Mouse (Mus musculus): ENCODE measurements around the gene Olfr287. TPM values are rescaled to one million over a fixed set of nuclear protein-coding genes. Genes with fewer than 3 reads are reported as not detected.

Gene Olfr287
- polyA plus RNA-seq, 1 experiment from 2014 or later = not detected

- no peak within 1 kb of the TSS for H3K4me3 ChIP-seq
Observed at GRCm38 (mm10) chr15:98165525-98165924, 55.3 kb downstream of the Olfr287 start, which contains the start of gene Asb8. Asb8 (minus strand) TSS chr15:98165625.

GRCm38 (mm10) chr15:98162561-98162960 lies 58.3 kb downstream of the Olfr287 start:
- 88% methylated on average over 4 of the region's 4 CpGs for WGBS
- no peak for DNase-seq (ENCODE audit: extremely low spot score, low spot score)
- peaks cover 30% of the 10 kb centered on the region for H3K4me1 ChIP-seq

More at GRCm38 (mm10) chr15:98165525-98165924, 55.3 kb downstream of the Olfr287 start, which contains the start of gene Asb8:
- H3K27me3 ChIP-seq (ENCODE audit: poor library complexity, severe bottlenecking) = peaks cover 54% of the 10 kb centered on the region
- peaks cover 54% of the 10 kb centered on the region for H3K4me1 ChIP-seq
- DNase-seq (ENCODE audit: extremely low spot score, low spot score) = no peak
- no peak within 1 kb of the TSS for H3K27ac ChIP-seq
- no peaks in the 10 kb centered on the region for H3K9me3 ChIP-seq
- no peaks in the 10 kb centered on the region for H3K36me3 ChIP-seq (replicated peaks)
- 82% methylated on average over 5 of the region's 5 CpGs for WGBS

DNA sequence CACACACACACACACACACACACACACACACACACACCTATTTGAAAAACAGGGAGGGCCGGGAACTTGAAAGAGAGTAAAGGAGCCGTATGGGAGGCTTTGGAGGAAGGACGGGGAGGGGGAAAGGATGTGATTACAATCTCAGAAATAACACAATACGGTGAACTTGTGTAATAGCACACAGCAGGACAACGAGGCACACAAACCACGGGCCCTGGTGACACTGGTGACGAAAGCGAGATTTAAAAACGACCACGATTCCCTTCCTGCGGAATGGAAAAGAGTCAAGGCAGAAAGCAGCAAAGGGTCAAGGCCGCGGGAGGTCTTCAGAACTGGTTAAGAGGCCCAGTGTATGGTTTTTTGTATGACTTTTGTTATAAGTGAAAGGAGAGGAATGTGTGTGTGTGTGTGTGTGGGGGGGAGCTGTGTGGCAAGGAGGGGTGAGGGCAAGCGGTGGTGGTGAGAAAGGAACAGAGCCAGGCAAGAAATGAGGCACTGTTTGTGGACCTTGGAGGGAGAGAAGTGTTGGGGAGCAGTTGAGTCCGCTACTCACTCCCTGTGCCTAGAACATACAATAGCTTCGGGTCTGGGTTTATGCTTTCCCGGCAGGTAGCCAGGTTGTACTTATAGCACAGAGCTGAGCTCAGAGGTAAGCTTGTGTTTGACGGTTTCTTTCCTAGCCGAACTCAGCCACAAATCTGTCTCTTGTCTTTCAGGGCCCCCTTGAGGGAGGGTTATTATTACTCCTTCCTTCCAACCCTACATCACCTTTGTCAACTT lies 59.6 kb downstream of the Olfr287 start:
- no peaks in the 10 kb centered on the region for H3K36me3 ChIP-seq (replicated peaks)
- H3K4me3 ChIP-seq = no peak overlapping the region
- H3K9me3 ChIP-seq = no peaks in the 10 kb centered on the region
- no peak for DNase-seq (ENCODE audit: extremely low spot score, low spot score)
- H3K27me3 ChIP-seq (ENCODE audit: poor library complexity, severe bottlenecking) = peaks cover 12% of the 10 kb centered on the region
- WGBS = 72% methylated on average over 19 of the region's 19 CpGs
- H3K27ac ChIP-seq = peak overlapping the region; percentile 37; the same call in 1 of the 2 replicates
- H3K4me1 ChIP-seq = peaks cover 16% of the 10 kb centered on the region

More at GRCm38 (mm10) chr15:98162561-98162960, 58.3 kb downstream of the Olfr287 start:
- H3K27me3 ChIP-seq (ENCODE audit: poor library complexity, severe bottlenecking) = peaks cover 24% of the 10 kb centered on the region
- H3K4me3 ChIP-seq = no peak overlapping the region
- no peak overlapping the region for H3K27ac ChIP-seq
- no peaks in the 10 kb centered on the region for H3K36me3 ChIP-seq (replicated peaks)
- H3K9me3 ChIP-seq = no peaks in the 10 kb centered on the region

DNA sequence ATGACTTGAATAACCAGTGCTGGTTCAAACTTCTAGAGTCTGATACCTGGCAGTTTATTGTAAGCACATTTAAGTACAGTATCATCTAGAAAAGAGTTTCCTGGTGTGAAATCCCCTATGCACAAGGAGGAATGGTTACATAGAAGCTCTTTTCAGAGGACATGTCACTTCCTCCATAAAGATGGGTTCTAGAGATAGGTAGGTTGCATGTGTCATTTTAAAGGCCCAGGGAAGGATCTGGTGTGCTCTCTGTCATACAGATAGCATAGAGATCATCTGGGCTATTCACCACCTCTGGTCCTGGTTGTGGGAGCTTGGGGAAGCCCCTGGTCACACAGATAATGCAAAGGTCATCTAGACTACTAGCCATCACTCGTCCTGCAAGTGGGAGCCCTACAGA lies 63.6 kb downstream of the Olfr287 start:
- no peak for DNase-seq (ENCODE audit: extremely low spot score, low spot score)
- H3K36me3 ChIP-seq (replicated peaks) = no peaks in the 10 kb centered on the region
- H3K27ac ChIP-seq = no peak overlapping the region
- no peak overlapping the region for H3K4me3 ChIP-seq
- peaks cover 23% of the 10 kb centered on the region for H3K4me1 ChIP-seq
- WGBS = 78% methylated on average over 1 of the region's 1 CpGs
- H3K27me3 ChIP-seq (ENCODE audit: poor library complexity, severe bottlenecking) = no peaks in the 10 kb centered on the region
- H3K9me3 ChIP-seq = no peaks in the 10 kb centered on the region

Other genes starting within 250 kb of the Olfr287 start
- 183 and 190 TPM in 2 replicates for gene Col2a1, start 216.4 kb downstream of the Olfr287 start, polyA plus RNA-seq (2016; fragmentation: Nextera tagmentation; extraction: Ambion mirVana)
- 37.8 and 38.2 TPM in 2 replicates for gene Pfkm, start 128.5 kb downstream of the Olfr287 start, polyA plus RNA-seq (2016; fragmentation: Nextera tagmentation; extraction: Ambion mirVana)
- 48.9 and 49.4 TPM in 2 replicates for gene Senp1, start 127.3 kb downstream of the Olfr287 start, polyA plus RNA-seq (2016; fragmentation: Nextera tagmentation; extraction: Ambion mirVana)
- gene Asb8, start 55.4 kb downstream of the Olfr287 start, polyA plus RNA-seq (2016; fragmentation: Nextera tagmentation; extraction: Ambion mirVana) = 40.7 and 40.8 TPM in 2 replicates
- 4.4 and 4.6 TPM in 2 replicates for gene Ccdc184, start 53.9 kb downstream of the Olfr287 start, polyA plus RNA-seq (2016; fragmentation: Nextera tagmentation; extraction: Ambion mirVana)
- not detected in 2 replicates for gene Olfr288, start 25.5 kb downstream of the Olfr287 start, polyA plus RNA-seq (2016; fragmentation: Nextera tagmentation; extraction: Ambion mirVana)
- not detected in 2 replicates for gene Gm44579, start 79 bp downstream of the Olfr287 start, polyA plus RNA-seq (2016; fragmentation: Nextera tagmentation; extraction: Ambion mirVana)
- gene Olfr286, start 13.4 kb upstream of the Olfr287 start, polyA plus RNA-seq (2016; fragmentation: Nextera tagmentation; extraction: Ambion mirVana) = not detected in 2 replicates
- not detected in 2 replicates for gene H1fnt, start 36.2 kb upstream of the Olfr287 start, polyA plus RNA-seq (2016; fragmentation: Nextera tagmentation; extraction: Ambion mirVana)
- gene Zfp641, start 75.1 kb upstream of the Olfr287 start, polyA plus RNA-seq (2016; fragmentation: Nextera tagmentation; extraction: Ambion mirVana) = 0.47 and 0.58 TPM in 2 replicates
- gene Olfr285, start 96.3 kb upstream of the Olfr287 start, polyA plus RNA-seq (2016; fragmentation: Nextera tagmentation; extraction: Ambion mirVana) = not detected in 2 replicates
- gene Olfr284, start 119.9 kb upstream of the Olfr287 start, polyA plus RNA-seq (2016; fragmentation: Nextera tagmentation; extraction: Ambion mirVana) = not detected in 2 replicates
- not detected in 2 replicates for gene Olfr283, start 159.9 kb upstream of the Olfr287 start, polyA plus RNA-seq (2016; fragmentation: Nextera tagmentation; extraction: Ambion mirVana)
- gene Olfr282, start 210.2 kb upstream of the Olfr287 start, polyA plus RNA-seq (2016; fragmentation: Nextera tagmentation; extraction: Ambion mirVana) = not detected in 2 replicates
- gene Olfr281, start 231.5 kb upstream of the Olfr287 start, polyA plus RNA-seq (2016; fragmentation: Nextera tagmentation; extraction: Ambion mirVana) = not detected in 2 replicates
- gene OR5BS1P, start 248.8 kb upstream of the Olfr287 start, polyA plus RNA-seq (2016; fragmentation: Nextera tagmentation; extraction: Ambion mirVana) = not detected in 2 replicates